Mouse (Mus musculus): ENCODE data around the gene Stx7. TPM values are rescaled to one million over a fixed set of nuclear protein-coding genes. Genes with fewer than 3 reads are reported as not detected.
"Not testable (repeated sequence)": the region's sequence is repeated elsewhere in the genome, so short reads cannot be mapped to it uniquely, and the experiment has no call there.

Gene Stx7
- polyA plus RNA-seq (2012; ENCODE audit: insufficient read depth, insufficient read length, missing spikeins) = 140 and 151 TPM in 2 replicates

DNA sequence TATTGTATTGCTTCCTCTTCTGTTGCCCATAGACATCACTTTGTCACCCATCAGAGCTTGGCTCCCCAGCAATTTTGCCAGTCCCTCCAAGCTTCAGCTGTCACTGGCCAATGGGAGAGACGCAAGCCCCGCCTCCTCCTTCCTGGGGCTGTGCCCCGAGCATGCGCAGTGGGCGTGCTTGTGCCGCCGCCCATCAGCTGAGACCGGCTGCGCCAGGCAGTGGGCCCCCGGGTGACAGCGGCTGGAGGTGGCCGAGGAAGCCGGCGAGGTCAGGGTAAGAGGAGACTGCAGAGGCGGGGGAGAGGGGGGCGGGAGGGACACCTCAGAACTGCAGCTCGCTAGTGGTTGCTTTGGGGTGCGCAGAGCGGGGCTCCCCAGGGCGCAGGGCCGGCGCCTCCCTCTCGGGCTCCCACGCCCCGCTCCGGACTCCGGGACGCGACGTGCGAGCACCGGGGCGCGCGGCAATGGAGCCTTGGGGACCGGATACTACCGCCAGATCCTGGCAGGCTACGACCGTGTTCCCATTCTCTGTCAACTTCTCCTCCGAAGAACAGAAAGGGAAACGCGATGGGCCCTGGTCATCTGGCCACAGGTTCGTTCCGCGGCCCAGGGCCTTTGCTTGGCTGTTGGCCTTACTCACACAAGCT lies at the start of gene Stx7:
Gene Stx7 (plus strand): TSS at position 168 of the 647 bp plus-strand sequence.
- Histone ChIP-seq H3K4me1 (ENCODE audit: control insufficient read depth, insufficient read depth, low read length) (peaks cover 25% of the 10 kb centered on the region), H3K4me3 (ENCODE audit: insufficient read depth, low read length) (peak within 1 kb of the TSS; percentile 89), H3K27ac (ENCODE audit: insufficient read depth, low read depth, low read length) (peak within 1 kb of the TSS; percentile 87)
- no peak for TF ChIP-seq POLR2A (IDR thresholded peaks at IDR 0.05; ENCODE audit: borderline replicate concordance, low read depth, low read length)

DNA sequence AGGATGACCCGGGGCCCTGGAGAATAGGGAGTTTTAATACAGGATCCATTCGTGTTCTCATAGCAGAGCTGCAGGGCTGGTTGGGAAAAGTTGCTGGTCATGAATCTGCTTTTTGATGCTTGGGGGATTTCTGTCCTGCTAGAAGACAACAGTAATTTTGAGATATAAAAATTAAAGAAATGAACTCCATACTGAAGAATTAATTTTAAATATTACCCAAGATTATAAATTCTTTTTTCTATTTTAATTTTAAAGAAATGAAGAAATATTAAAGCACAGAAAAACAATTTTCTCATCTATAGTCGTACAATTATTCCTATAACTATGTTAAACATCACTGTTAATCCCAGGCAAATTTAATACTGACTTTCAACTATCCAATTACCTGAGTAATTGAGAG lies 47.3 kb upstream of the Stx7 start, which contains the start of gene Taar8c:
Gene Taar8c (minus strand): TSS at position 101 of the 400 bp plus-strand sequence.
- not testable (repeated sequence) for H3K4me1 ChIP-seq (ENCODE audit: control insufficient read depth, insufficient read depth, low read length); H3K4me3 ChIP-seq (ENCODE audit: insufficient read depth, low read length); H3K27ac ChIP-seq (ENCODE audit: insufficient read depth, low read depth, low read length)

DNA sequence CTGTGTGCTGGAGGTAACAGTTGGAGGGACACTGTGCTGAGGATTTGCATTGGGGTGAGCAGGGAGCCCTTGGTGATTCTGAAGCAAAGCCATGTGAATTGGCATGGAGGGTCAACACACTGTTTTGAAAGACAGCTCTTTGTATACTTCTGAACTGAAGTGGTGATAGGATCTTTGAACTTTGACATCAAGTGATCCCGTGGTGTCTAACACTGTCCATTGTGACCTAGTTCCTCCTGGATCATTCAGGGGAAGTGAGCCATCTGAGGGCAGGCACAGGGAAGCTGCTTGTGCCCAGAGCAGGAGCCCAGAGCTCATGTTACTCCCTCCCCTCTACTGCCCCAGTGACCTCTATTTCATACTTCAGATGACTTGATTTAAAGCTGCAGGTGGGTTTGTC lies 45.8 kb upstream of the Stx7 start:
- not testable (repeated sequence) for H3K27ac ChIP-seq (ENCODE audit: insufficient read depth, low read depth, low read length); H3K4me1 ChIP-seq (ENCODE audit: control insufficient read depth, insufficient read depth, low read length); H3K4me3 ChIP-seq (ENCODE audit: insufficient read depth, low read length)

DNA sequence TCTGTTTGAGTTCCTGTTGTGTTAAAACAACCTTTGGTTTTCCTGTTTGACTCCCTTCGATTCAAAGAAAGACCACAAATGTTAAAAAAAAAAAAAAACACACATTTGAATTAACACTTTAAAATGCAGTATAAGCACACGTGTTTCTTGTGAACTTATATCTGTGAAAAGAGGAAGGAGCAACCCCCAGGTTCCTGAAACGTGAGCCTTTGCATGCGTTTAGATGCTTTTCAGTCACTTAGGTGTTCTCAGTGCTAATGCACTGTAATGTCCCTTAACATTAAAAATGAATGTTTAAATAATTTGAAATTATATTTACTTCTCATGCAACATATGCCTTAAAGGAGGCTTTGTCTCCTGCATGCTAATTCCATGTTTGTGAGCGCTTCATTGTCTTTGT lies 41.4 kb upstream of the Stx7 start:
- no peak for TF ChIP-seq CTCF (IDR thresholded peaks at IDR 0.05; ENCODE audit: low read depth, low read length)
- TF ChIP-seq POLR2A (IDR thresholded peaks at IDR 0.05; ENCODE audit: borderline replicate concordance, low read depth, low read length) = no peak
- Histone ChIP-seq H3K4me1 (ENCODE audit: control insufficient read depth, insufficient read depth, low read length) (peaks cover 12% of the 10 kb centered on the region), H3K27ac (ENCODE audit: insufficient read depth, low read depth, low read length) (no peak overlapping the region), H3K4me3 (ENCODE audit: insufficient read depth, low read length) (no peak overlapping the region)

GRCm38 (mm10) chr10:24108236-24108635 lies 40.9 kb upstream of the Stx7 start:
- Histone ChIP-seq H3K4me3 (ENCODE audit: insufficient read depth, low read length) (no peak overlapping the region), H3K27ac (ENCODE audit: insufficient read depth, low read depth, low read length) (no peak overlapping the region), H3K4me1 (ENCODE audit: control insufficient read depth, insufficient read depth, low read length) (peaks cover 10% of the 10 kb centered on the region)
- no peak for TF ChIP-seq CTCF (IDR thresholded peaks at IDR 0.05; ENCODE audit: low read depth, low read length)
- TF ChIP-seq POLR2A (IDR thresholded peaks at IDR 0.05; ENCODE audit: borderline replicate concordance, low read depth, low read length) = no peak

- not testable (repeated sequence) for H3K4me3 ChIP-seq (ENCODE audit: insufficient read depth, low read length); H3K27ac ChIP-seq (ENCODE audit: insufficient read depth, low read depth, low read length); H3K4me1 ChIP-seq (ENCODE audit: control insufficient read depth, insufficient read depth, low read length)
These were observed 39.7 kb upstream of the Stx7 start, which contains the start of gene Taar9 for GRCm38 (mm10) chr10:24109434-24109833. Gene Taar9 (minus strand): TSS chr10:24109534.

GRCm38 (mm10) chr10:24111116-24111778 lies 37.9 kb upstream of the Stx7 start:
- TF ChIP-seq POLR2A (IDR thresholded peaks at IDR 0.05; ENCODE audit: borderline replicate concordance, low read depth, low read length) (no peak), CTCF (IDR thresholded peaks at IDR 0.05; ENCODE audit: low read depth, low read length) (no peak)
- Histone ChIP-seq H3K4me3 (ENCODE audit: insufficient read depth, low read length) (no peak overlapping the region), H3K4me1 (ENCODE audit: control insufficient read depth, insufficient read depth, low read length) (peaks cover 7% of the 10 kb centered on the region; the same call in 1 of the 2 replicates), H3K27ac (ENCODE audit: insufficient read depth, low read depth, low read length) (no peak overlapping the region)

DNA sequence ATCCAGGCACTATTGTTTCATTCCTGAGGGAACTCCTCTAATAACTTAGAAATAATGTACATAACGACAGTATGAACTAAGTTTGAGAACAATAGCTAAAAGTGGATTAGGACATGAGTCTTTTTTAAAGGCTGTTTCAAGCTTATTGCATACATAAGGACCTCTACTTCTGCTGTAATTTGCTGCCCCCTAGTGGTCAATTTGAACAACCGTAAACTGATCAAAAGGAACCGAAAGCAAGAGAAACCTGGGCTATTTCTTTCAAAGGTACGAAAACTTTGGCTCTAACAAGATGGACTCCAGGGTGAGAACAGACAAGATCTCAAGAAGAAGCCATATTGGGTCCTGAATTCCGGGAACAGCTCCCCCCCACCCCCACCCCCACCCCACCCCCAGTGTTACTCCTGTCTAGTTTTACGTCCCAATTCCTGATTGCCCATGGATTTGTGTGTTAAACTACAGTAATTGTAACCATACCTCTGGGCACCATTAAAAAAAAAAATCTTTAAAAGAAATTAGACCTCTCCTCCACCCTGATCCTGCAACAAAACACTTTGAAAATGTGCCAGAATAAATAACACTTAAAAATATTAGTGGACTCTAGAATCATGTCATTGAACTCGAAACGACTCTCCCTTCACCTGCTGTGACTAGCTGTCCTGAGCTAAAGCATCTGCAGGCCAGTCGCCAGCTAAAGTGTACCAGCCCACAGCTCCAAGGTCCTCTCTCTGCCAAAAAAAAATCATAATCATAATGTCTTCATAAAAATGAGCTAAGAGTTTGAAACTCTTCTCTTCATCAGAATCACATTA lies 17.4 kb upstream of the Stx7 start:
- Histone ChIP-seq H3K4me3 (ENCODE audit: insufficient read depth, low read length) (no peak overlapping the region), H3K4me1 (ENCODE audit: control insufficient read depth, insufficient read depth, low read length) (peaks cover 15% of the 10 kb centered on the region), H3K27ac (ENCODE audit: insufficient read depth, low read depth, low read length) (peak overlapping the region; percentile 80)
- TF ChIP-seq POLR2A (IDR thresholded peaks at IDR 0.05; ENCODE audit: borderline replicate concordance, low read depth, low read length) (no peak), CTCF (IDR thresholded peaks at IDR 0.05; ENCODE audit: low read depth, low read length) (no peak)

DNA sequence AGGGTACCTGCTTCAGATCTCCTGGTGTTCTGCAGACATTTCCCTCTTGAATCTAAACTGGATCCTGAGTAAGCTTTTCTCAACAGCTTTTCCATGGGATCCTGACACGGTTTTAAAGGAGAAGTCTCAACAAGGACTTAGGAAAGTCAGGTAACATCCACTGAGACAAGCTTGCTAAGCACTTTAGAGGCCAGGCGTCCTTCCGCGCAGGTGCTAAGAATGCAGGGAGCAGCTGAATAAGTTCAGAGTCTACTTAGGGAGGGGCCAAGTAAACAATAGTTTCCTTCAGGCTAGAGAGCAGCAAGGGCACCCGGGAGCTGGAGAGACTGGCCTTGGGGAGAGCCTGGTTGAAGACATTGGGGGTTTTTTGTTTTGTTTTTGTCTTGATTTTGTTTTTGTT lies 16.8 kb upstream of the Stx7 start:
- Histone ChIP-seq H3K4me3 (ENCODE audit: insufficient read depth, low read length) (no peak overlapping the region), H3K4me1 (ENCODE audit: control insufficient read depth, insufficient read depth, low read length) (peaks cover 15% of the 10 kb centered on the region), H3K27ac (ENCODE audit: insufficient read depth, low read depth, low read length) (peak overlapping the region; percentile 80)

GRCm38 (mm10) chr10:24133132-24133531 lies 16.0 kb upstream of the Stx7 start:
- Histone ChIP-seq H3K4me1 (ENCODE audit: control insufficient read depth, insufficient read depth, low read length) (peaks cover 15% of the 10 kb centered on the region), H3K4me3 (ENCODE audit: insufficient read depth, low read length) (no peak overlapping the region), H3K27ac (ENCODE audit: insufficient read depth, low read depth, low read length) (peak overlapping the region; percentile 80)
- TF ChIP-seq CTCF (IDR thresholded peaks at IDR 0.05; ENCODE audit: low read depth, low read length) (no peak), POLR2A (IDR thresholded peaks at IDR 0.05; ENCODE audit: borderline replicate concordance, low read depth, low read length) (no peak)

More for the DNA sequence above, 16.8 kb upstream of the Stx7 start:
- TF ChIP-seq CTCF (IDR thresholded peaks at IDR 0.05; ENCODE audit: low read depth, low read length) (no peak), POLR2A (IDR thresholded peaks at IDR 0.05; ENCODE audit: borderline replicate concordance, low read depth, low read length) (no peak)

Measured in bone marrow macrophage, adult 2 months (primary cell).